Mouse (Mus musculus): ENCODE measurements at regions not wholly inside any gene's neighbourhood (a gene's known extent, or its start where the extent isn't known, plus 50 kb on each side); places are given as distances from the start of the nearest gene placed in this dataset.

DNA sequence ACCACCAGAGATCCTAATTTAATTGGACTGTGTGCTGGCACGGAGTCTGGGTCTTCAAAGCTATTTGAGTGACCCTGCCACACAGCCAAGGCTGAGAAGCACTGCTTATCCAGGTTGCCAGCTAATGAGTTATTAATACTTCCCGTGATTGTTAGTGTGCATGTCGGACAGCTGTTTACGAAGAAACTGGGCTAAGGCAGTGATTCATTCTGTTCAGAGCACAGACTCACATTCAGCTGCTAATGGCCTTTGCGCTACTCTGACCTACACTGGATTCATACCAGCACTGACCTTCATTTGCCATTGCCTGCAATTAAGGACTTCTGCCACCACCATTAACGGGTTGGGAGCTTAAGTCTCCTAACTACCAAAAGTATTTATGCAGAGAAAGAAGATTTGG, 156.7 kb upstream of the Dppa4 start:
- no peak for DNase-seq

DNA sequence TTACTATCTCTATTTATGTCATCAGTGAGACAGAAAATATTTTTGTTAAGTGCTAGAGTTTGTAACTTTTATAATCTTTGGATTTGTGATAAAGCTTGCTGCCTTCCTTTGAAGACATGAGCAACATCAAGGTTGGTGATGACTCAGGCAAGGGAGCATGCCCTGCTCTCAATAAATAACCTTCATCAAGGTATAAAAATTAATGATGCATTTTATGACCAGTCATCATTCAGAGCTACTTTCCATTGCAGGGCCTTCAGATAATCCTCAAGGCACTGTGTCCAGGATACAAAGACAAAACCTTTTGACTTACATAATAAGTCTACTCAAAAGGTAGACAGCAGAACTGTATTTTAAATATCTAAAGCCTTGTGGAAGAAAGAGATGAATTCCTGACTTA, 156.2 kb upstream of the Dppa4 start:
- no peak for DNase-seq

DNA sequence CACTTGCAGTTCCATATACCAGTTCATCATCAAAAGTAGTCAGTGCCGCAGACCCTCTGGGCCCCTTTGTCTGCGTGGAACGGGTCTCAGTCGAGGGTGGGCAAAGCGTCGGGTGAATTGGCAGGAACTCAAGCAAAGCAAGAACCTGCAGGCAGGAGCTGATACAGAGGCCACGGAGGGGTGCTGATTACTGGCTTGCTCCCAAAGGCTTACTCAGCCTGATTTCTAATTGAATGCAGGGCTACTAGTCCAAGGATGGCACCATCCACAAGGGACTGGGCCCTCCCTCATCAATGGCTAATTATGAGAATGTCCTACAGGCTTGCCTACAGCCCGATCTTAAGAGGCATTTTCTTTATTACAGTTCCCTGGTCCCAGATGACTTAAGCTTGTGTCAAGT, 128.2 kb upstream of the Dppa4 start:
- no peak for DNase-seq

DNA sequence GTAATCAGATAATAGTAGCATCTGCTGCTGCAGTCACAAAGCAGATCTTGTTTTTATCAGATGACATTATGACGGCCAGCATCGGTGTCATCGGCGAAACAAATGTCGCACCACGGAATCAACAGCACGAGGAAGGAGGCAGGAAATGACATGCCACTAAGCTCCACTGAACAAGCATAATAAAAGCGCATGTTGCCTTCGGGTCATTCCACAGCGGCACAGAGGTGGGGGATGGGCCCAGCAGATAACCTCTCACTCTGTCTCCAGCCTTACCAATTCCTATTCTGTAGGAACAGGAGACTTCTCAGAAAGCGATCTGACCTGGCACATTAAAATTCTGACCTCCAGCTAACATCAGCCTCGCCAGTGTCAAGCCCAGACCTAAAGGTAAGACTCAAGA, 93.1 kb upstream of the Dppa4 start:
- peak; percentile 16 to 34 for DNase-seq

DNA sequence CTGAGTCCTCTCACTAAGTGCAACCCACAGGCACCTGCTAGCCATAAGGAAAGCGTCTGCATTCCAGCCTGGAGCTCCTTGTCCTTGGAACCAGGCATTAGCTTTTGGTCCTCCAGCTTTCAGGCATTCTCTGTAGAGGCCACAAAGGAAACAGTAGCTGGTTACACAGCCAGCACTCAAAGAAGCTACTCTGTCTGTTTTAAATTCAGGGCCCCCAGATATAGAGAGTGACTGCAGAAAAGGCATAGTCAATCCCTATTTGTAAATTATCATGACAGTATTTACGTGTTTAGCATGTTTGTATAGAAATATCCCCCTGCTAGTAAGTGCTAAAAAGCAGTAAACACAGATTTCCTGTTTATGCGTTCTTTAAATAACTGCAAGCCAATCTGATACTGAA, 91.3 kb upstream of the Dppa4 start:
- no peak for DNase-seq

DNA sequence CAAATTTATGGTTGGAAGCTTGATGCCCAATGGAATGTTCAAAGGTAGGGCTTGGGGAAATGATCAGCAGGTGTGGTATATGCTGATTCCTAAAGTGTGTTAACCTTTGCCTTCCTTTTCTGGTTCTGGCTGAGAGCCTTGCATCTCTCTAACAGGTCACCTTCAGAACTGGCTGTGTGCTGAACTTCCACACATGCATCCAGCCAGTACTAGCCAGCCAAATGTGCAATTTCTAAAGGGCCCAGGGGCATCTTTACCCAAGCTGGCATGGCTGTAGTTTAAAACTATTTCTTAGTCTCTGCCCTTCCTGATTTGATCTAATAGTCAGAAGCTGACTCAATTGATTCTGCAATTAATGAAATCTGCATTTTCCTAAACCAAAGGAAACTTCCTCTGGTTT, 68.6 kb upstream of the Dppa4 start:
- peak; percentile 47 to 70 for DNase-seq

Measured in kidney, postnatal 36 days (tissue).